Mouse (Mus musculus) embryonic facial prominence, embryonic 11.5 days (tissue): ENCODE measurements at regions not wholly inside any gene's neighbourhood (a gene's known extent, or its start where the extent isn't known, plus 50 kb on each side); places are given as distances from the start of the nearest gene placed in this dataset.

Experiments
- ATAC-seq: fragments of 200-750 bp; cut with Nextera tagmentation; replicated peaks from 2 replicates; pipeline ENCODE4 v1.8.0; 2017; ENCODE audit warnings: low read depth; ENCODE audit not compliant: insufficient number of reproducible peaks, low FRiP score, low TSS enrichment
- DNase-seq: peaks from one replicate; pipeline ENCODE4 v3.0.0-alpha.2; 2015; ENCODE audit warnings: low spot score
- H3K27ac ChIP-seq: fragments of 300-500 bp; sonication (generic); replicated peaks from 2 replicates; pipeline ENCODE4 v1.5.1; 2014; ENCODE audit warnings: mild to moderate bottlenecking, low read depth, low read length, control low read depth
- H3K27me3 ChIP-seq: fragments of 300-500 bp; sonication (generic); 2 replicates; pipeline ENCODE4 v1.6.1; 2014; ENCODE audit warnings: mild to moderate bottlenecking, low read length, moderate library complexity, mixed read lengths; ENCODE audit not compliant: control insufficient read depth, insufficient read depth
- H3K36me3 ChIP-seq: fragments of 300-500 bp; sonication (generic); replicated peaks from 2 replicates; pipeline ENCODE4 v1.6.1; 2014; ENCODE audit warnings: low read depth, mild to moderate bottlenecking, low read length, moderate library complexity, mixed read lengths; ENCODE audit not compliant: control insufficient read depth, insufficient read depth
- H3K4me1 ChIP-seq: fragments of 300-500 bp; sonication (generic); 2 replicates; pipeline ENCODE4 v1.6.1; 2014; ENCODE audit warnings: low read length, mixed read lengths; ENCODE audit not compliant: control insufficient read depth, insufficient read depth
- H3K4me2 ChIP-seq: fragments of 300-500 bp; sonication (generic); 2 replicates; pipeline ENCODE4 v1.6.1; 2014; ENCODE audit warnings: low read depth, mild to moderate bottlenecking, control low read depth, low read length, moderate library complexity
- H3K4me3 ChIP-seq: fragments of 300-500 bp; sonication (generic); 2 replicates; pipeline ENCODE4 v1.5.1; 2014; ENCODE audit warnings: low read depth, low read length, control low read depth
- H3K9ac ChIP-seq: fragments of 300-500 bp; sonication (generic); replicated peaks from 2 replicates; pipeline ENCODE4 v1.6.1; 2014; ENCODE audit warnings: mild to moderate bottlenecking, control low read depth, low read length
- H3K9me3 ChIP-seq: fragments of 300-500 bp; sonication (generic); replicated peaks from 2 replicates; pipeline ENCODE4 v1.6.1; 2016; ENCODE audit warnings: mild to moderate bottlenecking, low read length, inconsistent platforms, mixed read lengths; ENCODE audit not compliant: control insufficient read depth
- WGBS: fragments of 180-500 bp; shearing (Covaris S2); extraction: QIAGEN DNeasy Blood & Tissue Kit; methylation state at CpG from one replicate; pipeline ENCODE4 v1.1.7; 2014; 5-methylcytosine and 5-hydroxymethylcytosine counted together

DNA sequence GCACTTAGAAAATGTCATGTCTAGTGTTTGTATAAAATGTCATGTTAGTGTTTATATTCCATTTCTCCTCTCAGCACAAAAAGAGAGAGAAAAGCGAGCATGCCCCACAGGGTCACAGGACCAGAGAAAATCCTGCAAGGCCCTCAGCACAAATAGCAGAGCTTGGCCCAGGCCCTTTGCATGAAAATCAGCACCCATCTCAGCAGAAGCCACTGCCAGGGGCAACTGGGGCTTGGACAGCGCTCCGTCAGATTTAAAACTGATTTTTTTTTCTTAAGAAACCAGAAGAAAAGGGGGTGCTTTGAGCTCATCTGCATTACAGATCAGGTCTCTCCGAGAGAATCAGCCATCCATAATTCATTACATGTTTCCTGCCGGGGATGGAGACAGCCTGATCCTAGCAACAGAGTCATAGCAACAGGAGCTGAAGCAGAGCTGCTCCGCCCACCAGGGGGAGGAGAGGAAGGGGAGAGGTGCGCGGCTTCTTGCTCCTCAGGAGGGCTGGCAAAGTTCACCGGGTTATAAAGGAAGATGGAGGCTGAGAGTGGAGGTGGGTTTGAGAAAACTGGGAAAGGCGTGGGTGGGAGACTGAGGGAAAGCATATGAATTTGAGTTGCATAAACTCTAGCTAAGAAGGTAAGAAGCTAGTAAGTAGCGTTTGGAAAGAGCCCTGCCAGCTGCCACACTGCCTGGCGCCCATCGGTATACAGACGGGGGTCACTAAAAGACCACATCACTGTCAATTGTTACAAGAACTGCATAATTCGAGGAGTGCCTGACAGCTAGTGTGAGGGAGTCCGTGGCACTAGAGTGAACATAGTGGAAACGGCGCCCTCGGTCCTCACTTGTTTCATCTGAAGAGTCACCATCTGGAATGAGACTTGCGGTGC, 170.9 kb upstream of the Rapgef5 start:
- Histone ChIP-seq H3K36me3 (no peaks in the 10 kb centered on the region), H3K27ac (peak overlapping the region; percentile 44), H3K4me3 (no peak overlapping the region), H3K4me2 (peak overlapping the region; percentile 27), H3K27me3 (no peaks in the 10 kb centered on the region; the same call in 1 of the 2 replicates), H3K9me3 (no peaks in the 10 kb centered on the region), H3K4me1 (peaks cover 5% of the 10 kb centered on the region), H3K9ac (no peak overlapping the region)
- ATAC-seq: peak; percentile 79
- peak; percentile 89 for DNase-seq
- 26% methylated on average over 20 of the region's 20 CpGs for WGBS

DNA sequence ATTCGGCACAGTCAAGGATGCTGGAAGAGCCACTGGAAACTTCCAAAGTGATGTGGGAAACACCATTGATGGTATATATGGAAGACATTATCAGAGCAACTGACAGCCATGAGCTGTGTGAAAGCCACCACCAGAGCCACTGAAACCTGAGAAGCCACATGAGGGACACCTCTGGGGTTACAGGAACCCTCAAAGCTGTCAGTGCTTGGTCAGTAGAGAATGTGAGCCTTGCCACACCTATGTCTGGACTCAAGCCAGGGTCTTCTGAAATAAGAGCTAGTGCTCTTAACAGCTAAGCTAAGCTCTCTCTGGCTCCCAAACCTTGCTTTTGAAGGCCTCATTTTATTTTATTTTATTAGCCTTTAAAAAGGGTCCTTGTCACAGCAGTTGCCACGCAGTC, 170.2 kb upstream of the Rapgef5 start:
- no peaks in the 10 kb centered on the region for H3K9me3 ChIP-seq
- no peaks in the 10 kb centered on the region for H3K36me3 ChIP-seq
- no peak overlapping the region for H3K27ac ChIP-seq
- no peak overlapping the region for H3K9ac ChIP-seq
- ATAC-seq (no peak), DNase-seq (no peak)
- WGBS: 79% methylated on average over 2 of the region's 2 CpGs
- no peak overlapping the region for H3K4me2 ChIP-seq
- no peaks in the 10 kb centered on the region; the same call in 1 of the 2 replicates for H3K27me3 ChIP-seq
- H3K4me3 ChIP-seq: no peak overlapping the region
- peaks cover 4% of the 10 kb centered on the region for H3K4me1 ChIP-seq

DNA sequence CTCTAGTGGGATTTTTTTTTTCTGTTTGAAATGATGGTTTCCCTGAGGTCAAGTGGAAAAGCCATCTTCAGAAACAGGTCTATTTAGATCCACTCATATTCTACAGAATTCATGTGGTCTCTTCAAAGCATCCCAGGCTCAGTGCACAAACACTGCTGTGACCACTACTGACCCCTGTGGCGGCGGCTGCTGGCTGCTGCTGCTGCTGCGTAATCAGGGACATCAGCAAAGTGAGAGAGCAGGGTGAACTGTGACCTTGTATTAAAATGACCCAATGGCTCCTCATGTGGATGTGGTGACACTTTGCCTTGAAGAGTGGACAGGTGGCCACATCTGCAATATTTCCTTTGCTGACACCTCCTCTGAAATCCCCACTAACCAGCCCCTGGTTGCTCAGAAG, 169.1 kb upstream of the Rapgef5 start:
- ATAC-seq: no peak
- 42% methylated on average over 3 of the region's 3 CpGs for WGBS
- Histone ChIP-seq H3K9ac (no peak overlapping the region), H3K27ac (no peak overlapping the region), H3K4me2 (no peak overlapping the region), H3K4me1 (no peaks in the 10 kb centered on the region; the same call in 1 of the 2 replicates), H3K9me3 (no peaks in the 10 kb centered on the region), H3K36me3 (no peaks in the 10 kb centered on the region), H3K27me3 (no peaks in the 10 kb centered on the region), H3K4me3 (no peak overlapping the region)
- DNase-seq: no peak

DNA sequence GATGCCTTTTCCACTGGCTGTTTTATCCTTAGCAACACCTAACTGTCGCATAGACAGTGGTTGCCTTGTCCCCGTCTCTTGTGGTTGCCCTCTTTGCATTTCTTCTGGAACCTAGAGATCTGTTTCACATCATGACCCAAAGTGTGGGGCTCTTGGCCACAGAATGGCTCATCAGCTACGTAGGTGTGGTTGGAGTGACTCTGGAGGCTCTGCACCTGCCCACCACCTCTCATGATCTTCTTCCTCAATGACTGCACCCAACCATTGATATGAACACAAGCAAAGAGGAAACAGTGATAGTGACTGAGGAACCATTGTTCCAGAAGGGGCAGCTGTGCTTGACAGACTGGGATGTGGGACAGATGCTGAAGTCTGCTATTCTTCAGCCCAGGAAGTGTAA, 167.8 kb upstream of the Rapgef5 start:
- ATAC-seq (no peak), DNase-seq (no peak)
- H3K9ac ChIP-seq: no peak overlapping the region
- no peak overlapping the region for H3K4me3 ChIP-seq
- H3K36me3 ChIP-seq: no peaks in the 10 kb centered on the region
- no peaks in the 10 kb centered on the region for H3K27me3 ChIP-seq
- 93% methylated on average over 3 of the region's 3 CpGs for WGBS
- H3K27ac ChIP-seq: no peak overlapping the region
- no peaks in the 10 kb centered on the region for H3K9me3 ChIP-seq
- no peaks in the 10 kb centered on the region; the same call in 1 of the 2 replicates for H3K4me1 ChIP-seq
- H3K4me2 ChIP-seq: no peak overlapping the region

DNA sequence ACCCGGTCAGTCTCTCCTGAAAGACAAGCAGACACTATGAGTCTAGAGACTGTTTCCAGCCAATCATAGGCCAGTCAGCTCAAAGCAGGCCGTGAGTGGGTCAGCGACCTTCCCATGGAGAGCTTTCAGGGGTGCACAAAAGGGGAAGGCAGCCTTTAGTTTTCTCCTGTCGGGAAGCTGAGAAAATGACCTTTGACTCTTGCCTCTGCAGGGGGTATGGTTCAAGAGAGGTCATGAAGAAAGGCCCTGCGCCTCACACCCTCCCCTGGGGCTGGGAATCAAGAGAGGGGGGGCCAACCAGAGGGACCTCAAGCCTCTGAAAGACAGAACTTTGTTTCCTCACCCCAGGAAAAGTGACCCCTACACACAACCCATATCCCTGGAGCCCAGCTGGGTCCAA, 164.4 kb upstream of the Rapgef5 start:
- no peak overlapping the region for H3K9ac ChIP-seq
- H3K4me2 ChIP-seq: no peak overlapping the region
- H3K4me3 ChIP-seq: no peak overlapping the region
- no peak overlapping the region for H3K27ac ChIP-seq
- no peaks in the 10 kb centered on the region for H3K4me1 ChIP-seq
- ATAC-seq (no peak), DNase-seq (peak; percentile 10)
- 1% methylated on average over 5 of the region's 5 CpGs for WGBS
- H3K36me3 ChIP-seq: no peaks in the 10 kb centered on the region
- no peaks in the 10 kb centered on the region for H3K27me3 ChIP-seq
- H3K9me3 ChIP-seq: no peaks in the 10 kb centered on the region

DNA sequence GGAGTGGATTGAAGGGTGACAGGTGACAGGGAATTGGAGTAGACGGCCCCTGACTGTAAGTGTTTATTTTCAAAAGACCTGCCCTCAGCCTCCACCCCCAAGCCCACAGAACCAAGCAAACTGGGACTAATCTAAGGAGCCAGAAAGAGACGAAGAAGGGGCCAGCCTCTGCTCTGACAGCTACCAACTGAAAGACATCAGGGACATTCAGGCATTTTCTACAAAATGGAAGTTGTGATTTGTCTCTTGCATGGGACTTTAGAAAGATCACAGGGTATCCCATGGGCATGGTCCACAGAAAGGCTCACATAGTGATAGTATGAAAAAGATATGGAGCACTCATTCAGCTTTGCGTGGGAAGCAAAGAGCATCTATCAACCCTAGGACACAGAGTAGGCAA, 163.8 kb upstream of the Rapgef5 start:
- no peaks in the 10 kb centered on the region for H3K27me3 ChIP-seq
- no peak overlapping the region for H3K9ac ChIP-seq
- 37% methylated on average over 3 of the region's 3 CpGs for WGBS
- no peaks in the 10 kb centered on the region for H3K4me1 ChIP-seq
- no peak overlapping the region for H3K4me3 ChIP-seq
- no peak overlapping the region for H3K27ac ChIP-seq
- ATAC-seq (no peak), DNase-seq (no peak)
- H3K36me3 ChIP-seq: no peaks in the 10 kb centered on the region
- no peak overlapping the region for H3K4me2 ChIP-seq
- H3K9me3 ChIP-seq: no peaks in the 10 kb centered on the region

DNA sequence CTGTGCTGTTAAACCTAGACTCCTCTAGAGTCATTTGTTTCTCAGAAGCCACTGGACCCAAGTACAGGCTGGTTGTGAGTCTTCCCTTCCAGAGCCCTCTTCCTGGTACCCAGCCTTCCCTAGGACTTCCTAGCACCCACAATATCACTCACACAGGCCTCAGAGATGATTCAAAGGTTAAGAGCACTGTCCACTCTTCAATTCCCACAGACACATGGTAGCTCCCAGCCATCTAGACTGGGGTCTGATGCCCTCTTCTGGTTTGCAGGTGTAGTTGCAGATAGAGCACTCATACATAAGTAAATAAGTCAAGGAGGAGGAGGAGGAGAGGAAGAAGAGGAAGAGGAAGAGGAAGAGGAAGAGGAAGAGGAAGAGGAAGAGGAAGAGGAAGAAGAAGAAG, 163.3 kb upstream of the Rapgef5 start:
- H3K9ac ChIP-seq: no peak overlapping the region
- no peaks in the 10 kb centered on the region for H3K36me3 ChIP-seq
- no peak overlapping the region for H3K4me3 ChIP-seq
- no peak for ATAC-seq
- H3K4me2 ChIP-seq: no peak overlapping the region
- no peaks in the 10 kb centered on the region for H3K4me1 ChIP-seq
- peak; percentile 40 for DNase-seq
- H3K9me3 ChIP-seq: no peaks in the 10 kb centered on the region
- H3K27ac ChIP-seq: no peak overlapping the region
- no peaks in the 10 kb centered on the region for H3K27me3 ChIP-seq

DNA sequence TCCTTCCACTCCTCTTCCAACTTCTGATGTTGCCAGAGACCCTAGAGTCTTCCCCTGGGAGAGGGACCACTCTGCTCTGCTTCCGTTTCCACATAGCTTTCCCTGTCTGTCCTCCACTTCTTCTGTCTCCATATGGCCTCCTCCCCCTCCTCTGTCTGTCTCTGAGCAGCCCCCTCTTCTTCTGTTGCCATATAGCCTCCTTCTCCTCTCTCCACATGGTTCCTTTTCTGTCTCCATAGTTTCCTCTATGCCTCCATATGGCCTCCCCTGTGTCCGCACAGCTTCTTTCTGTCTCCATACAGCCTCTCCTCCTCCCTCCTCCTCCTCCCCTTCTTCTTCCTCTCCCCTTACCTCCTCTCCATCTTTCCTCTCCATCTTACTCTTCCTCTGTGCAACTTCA, 158.5 kb upstream of the Rapgef5 start:
- Histone ChIP-seq H3K9ac (no peak overlapping the region), H3K27me3 (no peaks in the 10 kb centered on the region), H3K4me1 (no peaks in the 10 kb centered on the region), H3K4me3 (no peak overlapping the region), H3K9me3 (no peaks in the 10 kb centered on the region), H3K36me3 (no peaks in the 10 kb centered on the region), H3K27ac (no peak overlapping the region), H3K4me2 (no peak overlapping the region)
- DNase-seq (no peak), ATAC-seq (no peak)
- WGBS: 93% methylated on average over 2 of the region's 2 CpGs
